Mouse (Mus musculus) bone marrow, adult 2 months (tissue): ENCODE data around the gene Rnf43.

Experiments
- CTCF ChIP-seq: fragments of 200-500 bp; IDR thresholded peaks from 2 replicates; pipeline ENCODE4 v1.5.1; 2011; ENCODE audit warnings: low read length, control low read depth; ENCODE audit not compliant: control insufficient read depth, insufficient read depth
- POLR2A ChIP-seq: fragments of 200-500 bp; IDR thresholded peaks from 2 replicates; pipeline ENCODE4 v1.6.1; 2011; ENCODE audit warnings: low read depth, mild to moderate bottlenecking, control low read depth, low read length, borderline replicate concordance; ENCODE audit not compliant: control insufficient read depth

DNA sequence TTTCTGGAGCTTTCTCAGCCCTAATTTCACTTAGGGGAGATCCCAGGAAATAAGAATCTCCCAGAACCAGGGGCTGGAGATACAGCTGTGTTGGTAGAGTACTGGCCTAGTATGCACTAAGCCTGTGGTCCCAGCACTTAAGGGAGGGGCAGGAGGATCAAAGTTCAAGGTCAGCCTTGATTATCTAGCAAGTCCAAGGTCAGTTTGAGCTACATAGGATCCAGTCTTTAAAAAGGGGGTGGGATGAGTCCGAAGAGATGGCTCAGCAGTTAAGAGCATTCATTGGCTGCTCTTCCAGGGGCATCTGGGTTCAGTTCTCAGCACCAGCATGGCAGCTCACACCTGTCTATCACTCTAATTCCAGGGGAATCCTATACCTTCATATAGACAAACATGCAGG, 89.8 kb downstream of the Rnf43 start:
- TF ChIP-seq CTCF = no peak
- no peak for TF ChIP-seq POLR2A
